Mouse (Mus musculus) right cerebral cortex, postnatal 10 days (tissue): Measurements from ENCODE around the gene Susd6.
A peak's percentile ranks its signal among the peaks of the same experiment; 100 is the strongest.

Source experiments
- DNase-seq, 2 experiments: peaks; one replicate each; pipeline ENCODE4 v3.0.0; 2021; ENCODE audit warnings: low spot score in 2 of 2

The Susd6 gene

GRCm38 (mm10) chr12:80789849-80790694 is at the start of gene Susd6:
Susd6 (plus strand) TSS chr12:80790510.
- peak; percentile 99 to 100 for DNase-seq

- DNase-seq = no peak
These were observed 45.7 kb upstream of the Susd6 start for GRCm38 (mm10) chr12:80744614-80745013.

- DNase-seq = peak; percentile 71 to 77
These were observed 44.1 kb upstream of the Susd6 start for GRCm38 (mm10) chr12:80746031-80746813.

GRCm38 (mm10) chr12:80751556-80751955 is 38.8 kb upstream of the Susd6 start:
- no peak for DNase-seq

GRCm38 (mm10) chr12:80757751-80758558 is 32.4 kb upstream of the Susd6 start:
- DNase-seq = peak in 1 of 2 experiments; percentile 32

- DNase-seq = peak in 1 of 2 experiments; percentile 32
These were observed 31.5 kb upstream of the Susd6 start for GRCm38 (mm10) chr12:80758559-80759386.

- DNase-seq = no peak
These were observed 31.0 kb upstream of the Susd6 start for GRCm38 (mm10) chr12:80759387-80759712.

- peak; percentile 62 to 68 for DNase-seq
These were observed 30.5 kb upstream of the Susd6 start for GRCm38 (mm10) chr12:80759713-80760395.

GRCm38 (mm10) chr12:80760396-80760801 is 29.9 kb upstream of the Susd6 start, which contains the start of gene Ccdc177:
Ccdc177 (minus strand) TSS chr12:80760687.
- DNase-seq = peak; percentile 92 to 93

GRCm38 (mm10) chr12:80762982-80763381 is 27.3 kb upstream of the Susd6 start:
- DNase-seq = no peak

- no peak for DNase-seq
These were observed 26.2 kb upstream of the Susd6 start for GRCm38 (mm10) chr12:80764116-80764515.

- peak; percentile 65 to 84 for DNase-seq
These were observed 20.6 kb upstream of the Susd6 start for GRCm38 (mm10) chr12:80769697-80770096.

- DNase-seq = no peak
These were observed 15.5 kb upstream of the Susd6 start for GRCm38 (mm10) chr12:80774786-80775185.

GRCm38 (mm10) chr12:80776046-80776634 is 14.2 kb upstream of the Susd6 start:
- DNase-seq = no peak

GRCm38 (mm10) chr12:80778188-80778936 is 11.9 kb upstream of the Susd6 start:
- no peak for DNase-seq

GRCm38 (mm10) chr12:80779760-80780159 is 10.6 kb upstream of the Susd6 start:
- no peak for DNase-seq

- DNase-seq = no peak
These were observed 8.1 kb upstream of the Susd6 start for GRCm38 (mm10) chr12:80782190-80782589.

- DNase-seq = no peak
These were observed 7.4 kb upstream of the Susd6 start for GRCm38 (mm10) chr12:80782892-80783291.

- no peak for DNase-seq
These were observed 6.4 kb upstream of the Susd6 start for GRCm38 (mm10) chr12:80783889-80784288.
